Mouse (Mus musculus): ENCODE measurements at regions not wholly inside any gene's neighbourhood (a gene's known extent, or its start where the extent isn't known, plus 50 kb on each side); places are given as distances from the start of the nearest gene placed in this dataset.
"Not testable (repeated sequence)": the region's sequence is repeated elsewhere in the genome, so short reads cannot be mapped to it uniquely, and the experiment has no call there.

DNA sequence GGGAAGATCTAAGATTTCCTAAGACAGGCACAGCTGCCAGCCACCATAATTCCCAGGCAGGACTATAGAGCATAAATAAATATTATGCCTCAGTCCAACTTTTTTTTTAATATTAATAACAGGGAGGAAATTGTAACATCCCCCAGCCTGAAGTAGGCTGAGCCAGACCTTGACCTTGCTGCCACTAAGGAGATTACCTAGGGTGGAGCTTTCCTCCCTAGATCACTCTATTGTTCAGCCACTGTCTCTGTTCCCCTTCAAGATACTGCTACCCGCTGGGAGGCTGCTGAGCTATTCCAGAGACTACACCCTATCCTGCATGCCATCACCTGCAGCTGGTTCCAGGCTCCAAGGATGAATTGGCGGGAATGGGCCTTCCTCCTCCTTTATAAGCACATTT is 437.4 kb downstream of the Sh2d4b start:
- DNase-seq, result not testable (repeated sequence)

DNA sequence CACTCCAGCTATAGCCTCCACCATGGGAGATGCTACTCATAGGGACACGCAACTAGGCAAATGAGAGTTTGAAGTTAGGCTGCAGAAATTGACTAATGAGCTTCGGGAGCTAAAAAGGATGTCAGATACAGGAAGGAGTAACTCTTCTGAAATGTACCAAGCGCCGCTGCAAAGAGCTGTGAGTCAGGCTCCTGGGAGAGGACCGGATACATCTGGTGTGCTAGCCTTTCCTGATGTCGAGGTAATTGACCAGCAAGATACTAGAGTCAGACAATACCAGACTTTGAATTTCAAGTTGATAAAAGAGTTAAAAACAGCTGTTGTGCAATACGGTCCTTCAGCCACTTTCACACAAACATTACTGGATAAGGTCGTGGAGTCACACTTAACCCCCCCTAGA is 442.2 kb downstream of the Sh2d4b start:
- DNase-seq, result peak; percentile 36

DNA sequence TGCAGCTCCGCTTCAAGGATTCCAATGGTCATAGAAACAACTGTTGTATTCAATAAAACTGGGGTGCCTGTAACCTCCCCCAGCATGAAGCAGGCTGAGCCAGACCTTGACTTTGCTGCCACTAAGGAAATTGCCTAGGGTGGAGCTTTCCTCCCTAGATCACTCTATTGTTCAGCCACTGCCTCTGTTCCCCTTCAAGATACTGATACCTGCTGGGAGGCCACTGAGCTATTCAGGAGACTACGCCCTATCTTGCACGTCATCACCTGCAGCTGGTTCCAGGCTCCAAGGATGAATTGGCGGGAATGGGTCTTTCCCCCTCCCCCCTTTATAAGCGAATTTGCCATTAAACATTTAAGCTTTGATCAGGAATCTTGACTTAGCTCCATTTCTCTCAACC is 443.5 kb downstream of the Sh2d4b start:
- DNase-seq, result not testable (repeated sequence)
